Mouse (Mus musculus) CD8-positive naive resting alpha-beta T cell, adult 2 months (primary cell): ENCODE results near the gene Ust.
"Not testable (repeated sequence)": the region's sequence is repeated elsewhere in the genome, so short reads cannot be mapped to it uniquely, and the experiment has no call there.

Experiments used
- DNase-seq, 2 experiments: peaks; one replicate each; pipeline ENCODE4 v3.0.0; 2022; ENCODE audit warnings: low read depth in 2 of 2, low spot score in 2 of 2

Gene Ust

DNA sequence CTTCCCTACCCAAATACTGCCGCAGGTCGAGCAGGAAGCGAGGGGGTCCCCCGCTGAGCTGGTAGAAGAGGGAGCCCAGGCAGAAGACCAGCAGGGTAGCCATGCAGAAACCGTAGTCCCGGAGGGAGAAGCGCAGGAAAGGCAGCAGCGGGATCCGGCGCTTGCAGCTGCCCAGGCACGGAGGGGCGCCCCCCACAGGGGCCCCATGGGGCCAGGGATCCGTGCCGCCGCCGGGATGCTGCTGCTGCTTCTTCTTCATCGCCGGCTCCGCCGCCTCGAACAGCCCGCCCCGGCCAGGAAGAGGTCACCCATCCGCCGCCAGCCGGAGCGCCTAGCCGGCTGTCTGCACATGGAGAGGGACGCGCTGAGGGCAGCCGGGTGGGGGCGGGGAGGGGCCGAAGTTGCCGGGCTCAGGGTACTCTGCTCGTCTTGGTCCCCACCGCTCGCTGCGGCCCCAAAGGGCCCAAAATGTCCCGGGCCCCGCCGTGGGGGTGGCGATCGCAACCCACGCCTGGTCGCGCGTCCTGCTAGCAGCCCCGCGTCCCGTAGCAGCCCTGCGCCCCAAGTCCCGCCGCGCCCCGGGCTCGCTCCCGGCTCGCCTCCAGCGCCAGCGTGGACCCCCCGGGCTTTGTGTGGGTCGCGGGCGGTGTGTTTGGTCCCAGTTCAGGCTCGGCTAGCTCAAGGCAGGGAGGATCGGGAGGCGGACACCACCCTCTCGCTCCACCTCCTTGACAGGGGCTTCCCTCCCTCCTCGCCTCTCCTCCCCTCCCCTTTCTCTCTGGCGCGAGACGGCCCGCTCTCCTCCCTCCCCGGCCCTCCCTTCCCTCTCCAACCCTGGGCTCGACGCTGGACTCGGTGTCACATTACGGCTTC, at the start of gene Ust:
Gene Ust (minus strand): TSS at position 685 of the 873 bp plus-strand sequence.
- peak; percentile 35 to 49 for DNase-seq

DNA sequence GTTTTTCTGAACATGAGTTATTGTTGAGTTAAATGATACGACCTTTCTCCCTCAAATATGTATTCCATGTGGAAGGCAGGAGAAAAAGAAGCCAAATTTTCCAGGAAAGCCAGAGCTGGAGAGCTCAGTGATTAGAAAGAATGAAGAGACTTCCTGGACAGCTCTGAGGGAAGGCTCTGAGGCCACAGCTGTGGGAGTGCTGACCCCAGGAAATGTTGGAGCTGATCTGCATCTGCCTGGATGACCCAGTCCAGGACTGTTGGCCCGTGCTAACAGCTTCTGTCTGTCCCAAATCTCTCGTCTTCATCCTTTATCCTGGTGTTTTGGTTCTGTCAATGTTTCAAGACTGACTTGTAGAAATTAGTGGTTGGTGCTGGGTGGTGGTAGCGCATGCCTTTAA, 42.7 kb upstream of the Ust start:
- DNase-seq, result no peak

DNA sequence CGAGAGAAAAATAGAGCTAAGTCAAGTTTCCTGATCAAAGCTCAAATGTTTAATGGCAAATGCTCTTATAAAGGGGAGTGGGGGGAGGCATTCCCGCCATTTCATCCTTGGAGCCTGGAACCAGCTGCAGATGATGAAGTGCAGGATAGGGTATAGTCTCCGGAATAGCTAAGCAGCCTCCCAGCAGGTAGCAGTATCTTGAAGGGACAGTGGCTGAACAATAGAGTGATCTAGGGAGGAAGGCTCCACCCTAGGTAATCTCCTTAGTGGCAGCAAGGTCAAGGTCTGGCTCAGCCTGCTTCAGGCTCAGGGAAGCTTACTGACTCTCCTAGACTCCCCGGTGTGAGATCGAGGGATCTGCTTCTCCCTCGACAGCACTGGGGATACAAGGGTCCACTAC, 40.9 kb upstream of the Ust start:
- not testable (repeated sequence) for DNase-seq

DNA sequence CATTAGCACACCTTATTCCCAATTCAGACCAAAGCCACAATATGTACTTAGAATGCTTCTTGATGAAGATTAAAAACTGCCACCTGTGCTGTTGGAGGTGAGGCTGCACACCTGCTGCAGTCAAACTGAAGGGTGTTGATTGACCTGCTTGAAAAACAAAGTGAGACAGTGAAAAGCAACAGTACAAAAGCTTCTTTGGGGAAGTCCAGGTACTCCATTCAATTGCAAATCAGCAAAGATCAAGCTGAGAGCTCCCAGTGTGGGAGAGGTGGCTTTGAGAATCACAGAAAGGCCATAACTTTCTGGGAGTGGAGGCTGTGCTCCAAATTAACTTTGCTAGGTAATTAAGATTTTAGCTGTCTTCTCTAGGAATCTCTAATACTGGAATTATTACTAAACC, 33.6 kb upstream of the Ust start:
- DNase-seq, result not testable (repeated sequence)

DNA sequence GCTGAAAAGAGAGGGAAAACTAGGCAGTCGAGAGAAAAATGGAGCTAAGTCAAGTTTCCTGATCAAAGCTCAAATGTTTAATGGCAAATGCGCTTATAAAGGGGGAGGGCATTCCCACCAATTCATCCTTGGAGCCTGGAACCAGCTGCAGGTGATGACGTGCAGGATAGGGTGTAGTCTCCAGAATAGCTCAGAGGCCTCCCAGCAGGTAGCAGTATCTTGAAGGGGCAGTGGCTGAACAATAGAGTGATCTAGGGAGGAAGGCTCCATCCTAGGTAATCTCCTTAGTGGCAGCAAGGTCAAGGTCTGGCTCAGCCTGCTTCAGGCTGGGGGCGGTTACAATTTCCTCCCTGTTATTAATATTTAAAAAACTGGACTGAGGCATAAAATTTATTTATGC, 33.0 kb upstream of the Ust start:
- not testable (repeated sequence) for DNase-seq

- DNase-seq, result no peak
These were observed 22.9 kb upstream of the Ust start for GRCm38 (mm10) chr10:8541514-8541913.

- DNase-seq, result no peak
These were observed 16.8 kb upstream of the Ust start for GRCm38 (mm10) chr10:8535445-8535844.

DNA sequence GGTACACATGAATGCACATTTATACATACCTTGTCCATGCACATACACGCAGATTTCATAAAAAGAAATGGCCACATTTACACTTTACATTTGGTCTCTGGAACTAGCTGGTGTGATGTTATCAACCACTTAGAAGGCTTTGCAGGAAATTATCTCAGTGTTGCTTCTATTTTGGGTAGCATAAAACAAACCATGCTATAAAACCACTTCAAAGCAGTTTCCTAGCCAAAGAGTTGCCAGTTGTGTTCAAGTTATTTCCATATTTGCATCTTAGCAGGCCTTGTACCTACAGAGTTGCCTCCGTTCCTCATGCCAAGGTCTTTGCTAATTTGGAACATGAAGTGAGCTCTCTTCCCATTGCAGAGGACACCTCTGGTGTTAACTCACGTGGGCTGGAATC, 13.0 kb upstream of the Ust start:
- no peak for DNase-seq

- DNase-seq, result no peak
These were observed 12.0 kb upstream of the Ust start for GRCm38 (mm10) chr10:8530505-8531051.

GRCm38 (mm10) chr10:8529173-8529572, 10.5 kb upstream of the Ust start:
- DNase-seq, result peak in 1 of 2 experiments; percentile 38

DNA sequence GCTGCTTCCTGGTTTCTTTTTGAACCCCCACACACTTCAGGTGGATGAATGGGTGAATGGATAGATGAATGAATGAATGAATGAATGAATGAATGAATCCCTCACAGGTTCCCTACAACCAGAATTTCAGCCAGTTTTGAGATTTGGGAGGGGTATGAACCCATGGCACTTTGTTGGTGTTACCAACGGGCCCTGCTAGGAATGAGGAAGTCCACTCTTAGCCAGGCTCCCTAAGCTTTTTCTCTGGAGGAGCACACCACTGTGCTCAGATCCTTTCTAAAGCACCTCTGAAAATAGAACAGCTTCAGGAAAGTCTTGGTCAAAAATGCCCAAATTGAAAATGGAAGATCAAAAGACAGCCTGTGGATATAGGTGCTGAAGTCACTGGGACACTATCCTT, 6.7 kb upstream of the Ust start:
- DNase-seq, result no peak

DNA sequence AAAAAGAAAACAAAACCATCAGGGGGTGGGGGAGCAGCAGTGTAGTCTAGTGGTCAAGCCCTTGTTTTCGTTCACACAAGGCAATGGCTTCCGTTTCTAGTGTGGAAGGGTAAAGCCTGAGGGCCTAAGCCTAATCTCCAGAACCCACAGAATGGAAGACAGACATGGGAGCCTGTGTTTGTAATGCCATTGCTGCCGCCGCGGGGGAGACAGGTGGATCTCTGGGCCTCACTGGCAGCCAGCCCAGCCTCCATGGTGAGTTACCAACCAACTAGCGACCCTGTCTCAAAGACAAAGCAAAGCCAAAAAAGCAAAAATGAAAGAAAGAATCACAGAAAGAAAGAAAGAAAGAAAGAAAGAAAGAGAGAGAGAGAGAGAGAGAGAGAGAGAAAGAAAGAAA, 2.9 kb upstream of the Ust start:
- no peak for DNase-seq

- no peak for DNase-seq
These were observed 2.3 kb upstream of the Ust start for GRCm38 (mm10) chr10:8520766-8521395.

DNA sequence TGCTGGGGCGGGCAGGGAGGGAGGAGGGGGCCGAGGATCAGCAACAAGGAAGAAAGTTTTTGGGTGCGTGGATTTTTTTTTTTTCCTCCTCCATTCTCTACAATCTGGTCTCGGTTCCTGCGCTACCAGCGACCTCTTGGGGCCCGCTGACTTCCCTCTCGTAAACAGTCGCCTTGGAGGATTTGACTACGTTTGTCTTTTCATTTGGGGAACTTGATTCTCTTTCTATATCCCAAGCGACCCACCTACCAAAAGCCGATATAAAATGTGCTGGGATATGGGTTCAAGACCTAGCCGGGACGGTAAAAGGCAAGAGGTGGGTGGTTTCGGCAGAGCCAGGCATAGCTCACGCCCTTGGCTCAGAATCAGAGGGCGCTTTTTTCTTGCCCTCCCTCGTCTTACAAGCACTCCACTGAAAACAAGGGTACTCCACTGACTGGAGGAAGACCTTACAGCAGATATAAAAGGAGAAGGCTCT, 428 bp upstream of the Ust start:
- peak in 1 of 2 experiments; percentile 50 for DNase-seq

DNA sequence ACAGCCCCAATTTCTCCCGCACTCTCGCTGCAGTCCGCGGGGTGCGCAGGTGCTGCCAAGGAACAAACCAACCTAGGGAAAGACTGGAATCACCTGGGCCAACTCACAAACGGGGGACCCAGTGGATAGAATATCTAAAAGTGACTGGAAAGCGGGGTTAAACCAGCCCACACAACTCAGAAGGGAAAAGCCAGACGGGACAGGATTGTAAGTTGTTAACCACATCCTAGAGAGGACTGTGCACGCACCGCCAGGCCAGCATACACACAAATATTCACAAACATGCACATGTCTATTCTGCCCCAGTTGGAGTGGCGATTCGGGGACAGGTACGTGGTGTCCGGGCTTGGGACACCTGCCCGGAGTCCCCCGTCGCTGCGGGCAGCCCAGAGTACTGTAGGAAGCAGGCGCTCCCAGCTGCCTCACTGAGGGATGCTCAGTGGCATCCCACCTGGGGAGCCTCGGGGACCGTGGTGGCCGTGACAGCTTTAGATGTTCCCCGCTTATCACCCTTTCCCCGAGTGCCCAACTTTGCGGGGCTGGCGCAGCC, 959 bp downstream of the Ust start:
- DNase-seq, result peak in 1 of 2 experiments; percentile 7

GRCm38 (mm10) chr10:8516916-8517524, 1.6 kb downstream of the Ust start:
- peak in 1 of 2 experiments; percentile 8 for DNase-seq

GRCm38 (mm10) chr10:8513690-8514089, 4.9 kb downstream of the Ust start:
- no peak for DNase-seq

GRCm38 (mm10) chr10:8512222-8512621, 6.4 kb downstream of the Ust start:
- DNase-seq, result no peak

- DNase-seq, result no peak
These were observed 6.9 kb downstream of the Ust start for GRCm38 (mm10) chr10:8511760-8512159.

DNA sequence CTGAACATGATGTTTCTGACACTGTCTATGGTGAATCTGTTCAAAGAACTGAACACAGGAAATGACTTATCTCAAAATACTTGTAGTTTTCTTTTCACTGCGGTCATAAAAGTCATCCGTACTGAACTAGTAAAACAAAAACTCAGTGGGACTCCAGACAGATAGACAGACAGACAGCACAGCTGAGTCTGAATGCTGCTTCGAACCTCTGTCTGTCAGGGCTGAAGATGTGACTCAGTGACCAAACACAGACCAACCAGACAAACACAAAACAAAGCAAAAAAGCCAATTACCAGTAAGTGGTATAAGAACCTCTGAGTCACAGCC, 12.4 kb downstream of the Ust start:
- peak; percentile 23 to 35 for DNase-seq
